Mouse (Mus musculus): ENCODE data around the gene Nup210l. TPM values are rescaled to one million over a fixed set of nuclear protein-coding genes. Genes with fewer than 3 reads are reported as not detected.
"Not testable (repeated sequence)": the region's sequence is repeated elsewhere in the genome, so short reads cannot be mapped to it uniquely, and the experiment has no call there.

Nup210l gene
- polyA plus RNA-seq, 1 experiment from 2014 or later = 0.34 TPM

DNA sequence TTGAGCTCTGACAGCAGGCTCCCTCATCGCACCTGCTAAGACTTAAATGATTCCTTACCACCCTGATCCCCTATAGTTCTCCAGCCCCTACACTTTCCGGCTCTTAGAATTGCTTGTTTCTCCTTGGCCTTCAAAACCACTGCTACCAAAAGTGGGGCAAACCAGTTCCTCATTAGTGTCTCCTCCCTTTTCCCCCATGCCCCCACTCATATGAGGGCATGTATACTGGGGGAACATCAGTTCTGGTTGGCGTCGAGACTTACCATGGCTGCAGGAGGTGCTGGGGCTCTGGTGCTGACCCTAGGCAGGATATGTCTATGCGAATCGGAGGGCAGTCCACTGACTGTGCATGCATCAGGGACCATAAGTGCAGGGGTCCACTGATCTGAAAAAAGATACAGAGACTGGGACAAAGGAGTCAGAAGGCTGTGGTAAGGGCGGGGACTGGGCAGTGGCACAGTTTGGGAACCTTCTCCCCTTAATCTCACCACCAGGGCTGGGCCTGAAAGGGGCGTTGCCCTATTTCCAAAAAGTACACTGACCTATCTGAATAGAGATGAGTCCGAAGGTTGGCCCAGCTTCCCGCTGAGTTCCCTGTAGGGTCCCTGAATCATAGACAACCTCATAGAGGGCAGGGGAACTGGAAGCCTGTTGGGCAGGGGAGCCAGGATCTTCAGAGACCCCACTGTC lies 137.9 kb downstream of the Nup210l start:
- no peak for ATAC-seq (ENCODE audit: low FRiP score, low read depth)
- peak overlapping the region; percentile 59 for H3K9ac ChIP-seq
- H3K27ac ChIP-seq = no peak overlapping the region
- H3K4me1 ChIP-seq = peaks cover 22% of the 10 kb centered on the region
- H3K27me3 ChIP-seq = no peaks in the 10 kb centered on the region
- H3K9me3 ChIP-seq = no peaks in the 10 kb centered on the region
- H3K36me3 ChIP-seq = peaks cover 4% of the 10 kb centered on the region
- no peak overlapping the region for H3K4me3 ChIP-seq
- WGBS = 85% methylated on average over 10 of the region's 10 CpGs
- H3K4me2 ChIP-seq (replicated peaks) = peak overlapping the region; percentile 64

DNA sequence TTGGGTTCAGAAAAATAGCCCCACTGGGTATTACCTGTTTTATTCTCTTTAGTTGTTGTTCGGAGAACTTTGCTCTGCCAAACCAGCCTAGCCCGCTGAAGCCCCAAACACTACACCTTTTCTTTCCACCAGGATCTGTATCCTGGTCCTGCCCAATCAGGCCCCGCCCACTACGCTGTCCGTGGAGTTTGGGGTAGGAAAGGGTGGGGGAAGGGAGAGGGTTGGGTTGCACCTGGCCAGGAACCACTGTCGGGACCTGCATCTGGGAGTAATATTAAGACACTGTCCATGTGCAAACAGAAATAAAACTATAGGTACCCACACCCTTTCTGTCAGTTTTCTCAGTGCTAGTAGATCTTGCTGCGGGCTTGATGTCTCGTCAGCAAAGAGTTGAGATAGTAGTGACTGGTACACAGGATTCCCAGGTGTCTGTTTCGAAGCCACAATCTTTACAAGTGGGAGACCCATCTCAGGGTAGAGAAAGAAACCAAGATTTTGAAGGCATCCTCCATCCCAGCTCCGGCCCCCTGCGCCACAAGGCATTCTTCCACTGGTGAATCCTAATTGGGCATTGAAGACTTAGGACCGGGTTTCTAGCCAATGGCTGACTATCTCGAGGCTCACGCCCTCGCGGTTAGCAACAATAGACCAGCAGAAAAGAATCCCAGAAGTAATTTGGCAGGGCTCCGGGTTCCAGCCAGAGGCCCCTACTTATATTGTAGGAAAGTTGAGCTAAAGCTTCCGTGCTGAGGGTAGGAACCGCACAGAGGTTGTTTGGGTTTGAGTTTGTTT lies 139.2 kb downstream of the Nup210l start, which contains the start of gene Creb3l4:
TSS of gene Creb3l4 (minus strand) at position 529 of the 792 bp plus-strand sequence.
- Histone ChIP-seq H3K4me3 (peak within 1 kb of the TSS; percentile 42), H3K9me3 (no peaks in the 10 kb centered on the region), H3K36me3 (no peaks in the 10 kb centered on the region; the same call in 1 of the 2 replicates), H3K4me1 (peaks cover 25% of the 10 kb centered on the region), H3K27ac (peak within 1 kb of the TSS; percentile 84), H3K9ac (peak within 1 kb of the TSS; percentile 59), H3K4me2 (replicated peaks) (peak within 1 kb of the TSS; percentile 64), H3K27me3 (no peaks in the 10 kb centered on the region)
- 1% methylated on average over 19 of the region's 19 CpGs for WGBS
- peak; percentile 77 for ATAC-seq (ENCODE audit: low FRiP score, low read depth)

GRCm38 (mm10) chr3:90245406-90245805 lies 141.5 kb downstream of the Nup210l start:
- Histone ChIP-seq H3K9ac (no peak overlapping the region), H3K36me3 (peaks cover 7% of the 10 kb centered on the region), H3K27ac (no peak overlapping the region), H3K9me3 (no peaks in the 10 kb centered on the region), H3K4me1 (peaks cover 37% of the 10 kb centered on the region), H3K4me2 (replicated peaks) (no peak overlapping the region), H3K4me3 (no peak overlapping the region), H3K27me3 (no peaks in the 10 kb centered on the region)
- no peak for ATAC-seq (ENCODE audit: low FRiP score, low read depth)
- WGBS = 76% methylated on average over 2 of the region's 2 CpGs

DNA sequence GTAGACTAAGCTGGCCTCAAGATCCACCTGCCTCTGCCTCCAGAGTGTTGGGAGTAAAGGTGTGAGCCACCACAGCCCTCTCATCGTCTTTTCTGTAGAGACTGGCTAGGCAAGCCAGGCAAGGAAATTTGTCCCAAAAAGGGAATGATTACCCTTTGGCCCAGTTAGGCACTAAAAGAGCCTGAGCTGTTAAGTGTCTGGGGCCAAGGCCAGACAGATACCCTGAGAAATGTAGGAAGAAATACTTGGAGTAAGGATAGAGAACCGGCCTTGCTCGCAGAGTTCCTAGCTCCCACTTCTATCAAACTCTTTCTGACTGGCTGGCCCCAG lies 143.7 kb downstream of the Nup210l start:
- WGBS = 0% methylated on average over 3 of the region's 3 CpGs
- no peaks in the 10 kb centered on the region for H3K27me3 ChIP-seq
- peak; percentile 13; the same call in 1 of the 2 replicates for ATAC-seq (ENCODE audit: low FRiP score, low read depth)

DNA sequence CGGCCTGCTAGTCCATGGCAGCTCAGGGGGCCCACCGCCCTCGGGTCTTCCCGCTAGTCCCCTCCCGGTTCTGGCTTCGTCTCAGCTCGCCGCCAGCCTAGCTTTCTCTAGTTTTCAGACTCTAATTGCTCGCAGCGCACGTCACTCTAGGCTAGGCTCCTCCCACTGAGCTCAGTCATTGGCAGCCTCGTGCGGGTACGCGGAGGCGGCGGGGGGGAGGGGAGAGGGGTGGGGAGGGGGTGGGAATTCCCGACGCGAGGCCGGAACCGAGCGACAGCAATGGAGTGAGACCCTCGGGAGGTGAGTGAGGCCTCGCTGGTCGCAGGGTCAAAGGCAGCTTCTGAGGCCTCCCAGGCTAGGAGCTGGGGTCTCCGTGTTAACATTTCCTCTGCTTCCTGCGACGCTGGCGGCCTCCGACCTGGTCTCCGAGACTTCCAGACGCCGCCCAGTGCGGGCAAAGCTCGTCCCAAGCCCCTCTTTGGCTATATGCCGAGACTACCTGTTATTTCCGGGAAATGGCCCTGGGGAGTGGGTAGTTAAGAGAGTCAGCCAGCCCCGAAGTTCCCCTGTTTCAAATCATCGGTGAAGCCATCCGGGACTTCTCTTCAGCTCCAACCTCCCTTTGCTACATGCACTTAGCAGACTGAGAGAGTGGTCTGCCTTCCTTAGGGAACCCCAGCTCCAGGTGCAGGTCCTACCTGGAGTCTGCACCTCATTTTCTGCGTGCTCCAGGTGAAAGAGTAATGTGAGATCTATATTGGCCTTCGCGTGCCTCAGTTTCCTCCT lies 144.2 kb downstream of the Nup210l start, which contains the start of gene Slc39a1:
TSS of gene Slc39a1 (plus strand) at position 213 of the 786 bp plus-strand sequence.
- H3K4me1 ChIP-seq = peaks cover 23% of the 10 kb centered on the region
- no peaks in the 10 kb centered on the region for H3K27me3 ChIP-seq
- no peaks in the 10 kb centered on the region for H3K9me3 ChIP-seq
- peak within 1 kb of the TSS; percentile 79 for H3K4me3 ChIP-seq
- peaks cover 22% of the 10 kb centered on the region for H3K36me3 ChIP-seq
- ATAC-seq (ENCODE audit: low FRiP score, low read depth) = peak; percentile 94
- WGBS = under 1% methylated on average over 39 of the region's 44 CpGs
- H3K4me2 ChIP-seq (replicated peaks) = peak within 1 kb of the TSS; percentile 90
- peak within 1 kb of the TSS; percentile 82 for H3K9ac ChIP-seq
- H3K27ac ChIP-seq = peak within 1 kb of the TSS; percentile 91

More for the DNA sequence above, 143.7 kb downstream of the Nup210l start:
- Histone ChIP-seq H3K4me3 (peak overlapping the region; percentile 79), H3K4me2 (replicated peaks) (peak overlapping the region; percentile 90), H3K9ac (peak overlapping the region; percentile 82), H3K27ac (peak overlapping the region; percentile 91), H3K4me1 (peaks cover 29% of the 10 kb centered on the region), H3K9me3 (no peaks in the 10 kb centered on the region), H3K36me3 (peaks cover 22% of the 10 kb centered on the region)

- peak overlapping the region; percentile 82 for H3K9ac ChIP-seq
- H3K4me2 ChIP-seq (replicated peaks) = peak overlapping the region; percentile 90
- H3K9me3 ChIP-seq = no peaks in the 10 kb centered on the region
- peak overlapping the region; percentile 79 for H3K4me3 ChIP-seq
- WGBS = 5% methylated on average over 10 of the region's 10 CpGs
- no peaks in the 10 kb centered on the region for H3K27me3 ChIP-seq
- peaks cover 22% of the 10 kb centered on the region for H3K36me3 ChIP-seq
- no peak for ATAC-seq (ENCODE audit: low FRiP score, low read depth)
- H3K4me1 ChIP-seq = peaks cover 18% of the 10 kb centered on the region
- H3K27ac ChIP-seq = peak overlapping the region; percentile 89
These were observed 144.8 kb downstream of the Nup210l start for GRCm38 (mm10) chr3:90248746-90249100.

DNA sequence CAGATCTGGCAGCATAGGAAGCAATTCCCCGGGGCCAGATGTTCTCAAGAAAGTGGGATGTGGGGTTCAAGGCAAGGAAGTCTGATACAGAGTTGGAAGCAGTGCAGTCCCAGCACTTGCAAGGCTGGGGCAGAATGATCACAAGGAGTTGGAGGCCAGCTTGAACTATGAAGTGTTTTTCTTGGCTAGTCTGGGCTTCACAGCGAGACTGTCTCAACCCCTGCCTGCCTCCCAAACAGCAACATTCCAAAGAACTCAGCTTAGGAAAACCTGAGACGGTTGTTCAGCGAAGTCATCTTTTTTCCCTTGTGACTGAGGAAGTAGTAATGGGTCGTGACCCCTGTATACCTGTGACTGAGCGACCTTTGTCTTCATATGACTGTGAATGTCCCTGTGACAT lies 146.9 kb downstream of the Nup210l start:
- 82% methylated on average over 6 of the region's 6 CpGs for WGBS
- Histone ChIP-seq H3K4me2 (replicated peaks) (no peak overlapping the region), H3K4me1 (peaks cover 24% of the 10 kb centered on the region), H3K9me3 (no peaks in the 10 kb centered on the region), H3K27me3 (no peaks in the 10 kb centered on the region), H3K27ac (no peak overlapping the region), H3K4me3 (no peak overlapping the region), H3K36me3 (peaks cover 22% of the 10 kb centered on the region), H3K9ac (no peak overlapping the region)
- ATAC-seq (ENCODE audit: low FRiP score, low read depth) = no peak

DNA sequence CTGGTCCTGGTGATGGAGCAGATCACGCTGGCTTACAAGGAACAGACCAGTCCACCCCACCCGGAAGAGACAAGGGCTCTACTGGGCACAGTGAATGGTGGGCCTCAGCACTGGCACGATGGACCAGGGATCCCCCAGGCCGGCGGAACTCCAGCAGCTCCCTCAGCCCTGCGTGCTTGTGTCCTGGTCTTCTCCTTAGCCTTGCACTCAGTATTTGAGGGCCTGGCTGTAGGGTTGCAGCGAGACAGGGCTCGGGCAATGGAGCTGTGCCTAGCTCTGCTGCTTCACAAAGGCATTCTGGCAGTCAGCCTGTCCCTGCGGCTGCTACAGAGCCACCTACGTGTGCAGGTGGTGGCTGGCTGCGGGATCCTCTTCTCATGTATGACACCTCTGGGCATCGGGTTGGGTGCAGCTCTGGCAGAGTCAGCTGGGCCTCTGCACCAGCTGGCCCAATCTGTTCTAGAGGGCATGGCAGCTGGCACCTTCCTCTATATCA lies 147.8 kb downstream of the Nup210l start:
- ATAC-seq (ENCODE audit: low FRiP score, low read depth); H3K9ac ChIP-seq; H3K27me3 ChIP-seq; H3K4me2 ChIP-seq (replicated peaks); H3K27ac ChIP-seq; H3K9me3 ChIP-seq; H3K4me3 ChIP-seq: not testable (repeated sequence)
- Histone ChIP-seq H3K4me1 (peaks cover 31% of the 10 kb centered on the region), H3K36me3 (peaks cover 22% of the 10 kb centered on the region)
- WGBS = 92% methylated on average over 11 of the region's 12 CpGs

- 92% methylated on average over 2 of the region's 2 CpGs for WGBS
- not testable (repeated sequence) for H3K9me3 ChIP-seq
These were observed 148.7 kb downstream of the Nup210l start for GRCm38 (mm10) chr3:90252659-90253058.

DNA sequence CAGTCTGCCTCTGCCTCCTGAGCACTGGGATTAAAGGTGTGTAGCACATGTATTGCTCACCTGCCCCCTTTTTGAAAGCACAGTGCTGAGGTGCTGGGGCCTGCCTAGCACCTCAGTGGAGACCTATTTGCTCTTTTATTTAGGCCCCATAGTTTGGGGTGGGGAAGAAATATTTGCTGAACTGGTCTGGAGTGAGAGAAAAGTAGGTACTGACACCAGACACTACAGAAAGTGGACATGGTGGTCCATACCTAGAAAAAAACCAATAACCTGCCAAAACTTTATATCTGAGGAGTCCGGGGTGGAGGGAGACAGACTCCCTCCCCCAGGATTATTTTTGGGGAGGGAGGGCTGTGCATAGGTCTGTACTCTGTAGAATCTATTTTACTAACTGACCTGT lies 149.2 kb downstream of the Nup210l start:
- not testable (repeated sequence) for H3K9ac ChIP-seq; H3K27ac ChIP-seq; H3K4me3 ChIP-seq; H3K27me3 ChIP-seq; ATAC-seq (ENCODE audit: low FRiP score, low read depth); H3K9me3 ChIP-seq
- Histone ChIP-seq H3K4me1 (peaks cover 28% of the 10 kb centered on the region), H3K36me3 (peaks cover 34% of the 10 kb centered on the region), H3K4me2 (replicated peaks) (peak overlapping the region; percentile 78; the same call in 1 of the 2 replicates)
- whole genome bisulfite sequencing = 77% methylated on average over 1 of the region's 1 CpGs

More at GRCm38 (mm10) chr3:90252659-90253058, 148.7 kb downstream of the Nup210l start:
- H3K4me3 ChIP-seq; H3K27ac ChIP-seq; H3K4me2 ChIP-seq (replicated peaks); ATAC-seq (ENCODE audit: low FRiP score, low read depth); H3K9ac ChIP-seq; H3K27me3 ChIP-seq: not testable (repeated sequence)
- Histone ChIP-seq H3K36me3 (peaks cover 29% of the 10 kb centered on the region), H3K4me1 (peaks cover 28% of the 10 kb centered on the region)

DNA sequence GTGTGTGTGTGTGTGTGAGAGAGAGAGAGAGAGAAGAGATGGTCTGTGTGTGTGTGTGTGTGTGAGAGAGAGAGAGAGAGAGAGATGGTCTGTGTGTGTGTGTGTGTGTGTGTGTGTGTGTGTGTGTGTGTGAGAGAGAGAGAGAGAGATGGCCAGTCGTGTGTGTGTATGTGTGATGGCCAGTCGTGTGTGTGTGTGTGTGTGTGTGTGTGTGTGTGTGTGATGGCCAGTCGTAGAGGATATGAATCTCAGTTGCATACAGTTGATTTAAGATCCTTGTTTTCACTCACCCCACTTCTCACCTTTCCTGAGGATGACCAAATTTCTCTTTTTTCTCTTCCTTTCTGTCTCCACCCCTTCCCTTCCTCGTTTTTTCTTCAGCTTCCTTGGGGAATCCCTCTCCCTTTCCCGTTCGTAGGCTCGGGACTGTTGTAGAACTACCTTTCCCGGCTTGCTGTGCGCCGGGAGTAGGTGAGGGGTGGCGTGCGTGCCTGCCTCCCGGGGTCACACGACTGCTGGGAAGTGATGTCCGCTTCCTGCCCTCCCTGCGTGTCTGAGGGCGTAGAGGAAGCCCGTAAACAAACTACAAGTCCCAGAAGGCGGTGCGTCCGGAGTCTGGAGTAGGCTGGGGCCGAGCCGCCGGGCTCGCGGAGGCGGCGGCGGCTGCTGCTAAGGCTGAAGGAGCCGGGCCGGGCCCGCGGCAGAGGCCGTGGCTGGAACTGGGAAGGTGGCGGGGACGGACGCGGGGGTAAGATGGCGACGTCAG lies 149.9 kb downstream of the Nup210l start, which contains the start of gene Crtc2:
TSS of gene Crtc2 (plus strand) at position 511 of the 766 bp plus-strand sequence.
- Histone ChIP-seq H3K27ac (peak within 1 kb of the TSS; percentile 87), H3K4me1 (peaks cover 24% of the 10 kb centered on the region), H3K27me3 (no peaks in the 10 kb centered on the region), H3K9ac (peak within 1 kb of the TSS; percentile 95), H3K9me3 (no peaks in the 10 kb centered on the region), H3K36me3 (peaks cover 41% of the 10 kb centered on the region), H3K4me2 (replicated peaks) (peak within 1 kb of the TSS; percentile 78), H3K4me3 (peak within 1 kb of the TSS; percentile 91)
- 1% methylated on average over 38 of the region's 40 CpGs for WGBS
- peak; percentile 97 for ATAC-seq (ENCODE audit: low FRiP score, low read depth)
